Mouse (Mus musculus) midbrain, embryonic 10.5 days (tissue): ENCODE data around the gene Acyp2. TPM values are rescaled to one million over a fixed set of nuclear protein-coding genes. Genes with fewer than 3 reads are reported as not detected.
A peak's percentile ranks its signal among the peaks of the same experiment; 100 is the strongest.

Source experiments
- DNase-seq: peaks from one replicate; pipeline ENCODE4 v3.0.0-alpha.2; 2017; ENCODE audit warnings: low spot score
- H3K27ac ChIP-seq: fragments of 300-500 bp; sonication (generic); replicated peaks from 2 replicates; pipeline ENCODE4 v1.5.1; 2016; ENCODE audit warnings: mild to moderate bottlenecking
- H3K27me3 ChIP-seq: fragments of 300-500 bp; sonication (generic); 2 replicates; pipeline ENCODE4 v1.6.1; 2016; ENCODE audit warnings: low read depth, mild to moderate bottlenecking; ENCODE audit not compliant: poor library complexity, severe bottlenecking
- H3K36me3 ChIP-seq: fragments of 300-500 bp; sonication (generic); 2 replicates; pipeline ENCODE4 v1.6.1; 2016; ENCODE audit warnings: mild to moderate bottlenecking, moderate library complexity
- H3K4me1 ChIP-seq: fragments of 300-500 bp; sonication (generic); 2 replicates; pipeline ENCODE4 v1.6.1; 2016
- H3K4me3 ChIP-seq: fragments of 300-500 bp; sonication (generic); 2 replicates; pipeline ENCODE4 v1.5.1; 2016; ENCODE audit warnings: mild to moderate bottlenecking, moderate library complexity
- H3K9me3 ChIP-seq: fragments of 300-500 bp; sonication (generic); replicated peaks from 2 replicates; pipeline ENCODE4 v1.6.1; 2016; ENCODE audit warnings: mild to moderate bottlenecking
- WGBS: fragments of 180-500 bp; shearing (Covaris S2); methylation state at CpG from one replicate; pipeline ENCODE4 v1.1.7; 2016; 5-methylcytosine and 5-hydroxymethylcytosine counted together
- polyA plus RNA-seq: library from polyadenylated mRNA; unstranded; fragments of >200 nt; fragmentation: Nextera tagmentation; extraction: Ambion mirVana; gene quantifications from 2 replicates; pipeline ENCODE4 v1.2.1, GENCODE M21; 2016

Gene Acyp2
- polyA plus RNA-seq, 1 experiment from 2014 or later: 10.2 TPM

GRCm38 (mm10) chr11:30618235-30618634, 31.2 kb downstream of the Acyp2 start:
- Histone ChIP-seq H3K27me3 (no peaks in the 10 kb centered on the region), H3K36me3 (no peaks in the 10 kb centered on the region), H3K4me1 (peaks cover 5% of the 10 kb centered on the region; the same call in 1 of the 2 replicates), H3K27ac (no peak overlapping the region), H3K9me3 (no peaks in the 10 kb centered on the region), H3K4me3 (no peak overlapping the region)
- DNase-seq: no peak
- 60% methylated on average over 4 of the region's 4 CpGs for WGBS

GRCm38 (mm10) chr11:30617571-30618097, 31.8 kb downstream of the Acyp2 start:
- peak; percentile 13 for DNase-seq
- no peak overlapping the region for H3K27ac ChIP-seq
- no peaks in the 10 kb centered on the region for H3K27me3 ChIP-seq
- peaks cover 5% of the 10 kb centered on the region; the same call in 1 of the 2 replicates for H3K4me1 ChIP-seq
- H3K4me3 ChIP-seq: no peak overlapping the region
- no peaks in the 10 kb centered on the region for H3K36me3 ChIP-seq
- 42% methylated on average over 2 of the region's 2 CpGs for WGBS
- H3K9me3 ChIP-seq: no peaks in the 10 kb centered on the region

GRCm38 (mm10) chr11:30615977-30616376, 33.4 kb downstream of the Acyp2 start:
- Histone ChIP-seq H3K27me3 (no peaks in the 10 kb centered on the region), H3K4me3 (no peak overlapping the region), H3K27ac (no peak overlapping the region), H3K4me1 (peaks cover 5% of the 10 kb centered on the region; the same call in 1 of the 2 replicates), H3K9me3 (no peaks in the 10 kb centered on the region), H3K36me3 (no peaks in the 10 kb centered on the region)
- 86% methylated on average over 1 of the region's 1 CpGs for WGBS
- DNase-seq: no peak

GRCm38 (mm10) chr11:30613916-30614546, 35.4 kb downstream of the Acyp2 start:
- DNase-seq: no peak
- Histone ChIP-seq H3K4me3 (no peak overlapping the region), H3K27ac (no peak overlapping the region), H3K36me3 (no peaks in the 10 kb centered on the region), H3K9me3 (no peaks in the 10 kb centered on the region), H3K27me3 (no peaks in the 10 kb centered on the region), H3K4me1 (peaks cover 5% of the 10 kb centered on the region; the same call in 1 of the 2 replicates)
- WGBS: 79% methylated on average over 1 of the region's 1 CpGs

GRCm38 (mm10) chr11:30612699-30613098, 36.7 kb downstream of the Acyp2 start:
- Histone ChIP-seq H3K4me1 (peaks cover 4% of the 10 kb centered on the region; the same call in 1 of the 2 replicates), H3K27ac (no peak overlapping the region)

GRCm38 (mm10) chr11:30609247-30609646, 40.1 kb downstream of the Acyp2 start:
- no peak overlapping the region for H3K27ac ChIP-seq
- no peak overlapping the region for H3K4me3 ChIP-seq
- no peaks in the 10 kb centered on the region for H3K36me3 ChIP-seq
- H3K27me3 ChIP-seq: no peaks in the 10 kb centered on the region
- H3K4me1 ChIP-seq: no peaks in the 10 kb centered on the region
- H3K9me3 ChIP-seq: no peaks in the 10 kb centered on the region
- 95% methylated on average over 1 of the region's 1 CpGs for WGBS
- DNase-seq: no peak

More at GRCm38 (mm10) chr11:30612699-30613098, 36.7 kb downstream of the Acyp2 start:
- Histone ChIP-seq H3K27me3 (no peaks in the 10 kb centered on the region), H3K9me3 (no peaks in the 10 kb centered on the region), H3K4me3 (no peak overlapping the region), H3K36me3 (no peaks in the 10 kb centered on the region)
- DNase-seq: no peak

GRCm38 (mm10) chr11:30607587-30608518, 41.5 kb downstream of the Acyp2 start:
- no peak for DNase-seq
- H3K27me3 ChIP-seq: no peaks in the 10 kb centered on the region
- H3K36me3 ChIP-seq: no peaks in the 10 kb centered on the region
- H3K9me3 ChIP-seq: no peaks in the 10 kb centered on the region
- H3K27ac ChIP-seq: no peak overlapping the region
- no peaks in the 10 kb centered on the region for H3K4me1 ChIP-seq
- WGBS: 82% methylated on average over 3 of the region's 3 CpGs
- H3K4me3 ChIP-seq: no peak overlapping the region

- no peaks in the 10 kb centered on the region for H3K4me1 ChIP-seq
- no peak for DNase-seq
- no peaks in the 10 kb centered on the region for H3K36me3 ChIP-seq
- WGBS: 77% methylated on average over 3 of the region's 3 CpGs
- H3K27ac ChIP-seq: no peak overlapping the region
- H3K4me3 ChIP-seq: no peak overlapping the region
- no peaks in the 10 kb centered on the region for H3K27me3 ChIP-seq
- H3K9me3 ChIP-seq: no peaks in the 10 kb centered on the region
These were observed 52.1 kb downstream of the Acyp2 start for GRCm38 (mm10) chr11:30597259-30597658.

GRCm38 (mm10) chr11:30580008-30580407, 69.4 kb downstream of the Acyp2 start:
- 80% methylated on average over 2 of the region's 2 CpGs for WGBS
- no peak for DNase-seq

GRCm38 (mm10) chr11:30578931-30579330, 70.5 kb downstream of the Acyp2 start:
- Histone ChIP-seq H3K9me3 (peaks cover 8% of the 10 kb centered on the region), H3K27me3 (no peaks in the 10 kb centered on the region), H3K27ac (no peak overlapping the region), H3K4me1 (no peaks in the 10 kb centered on the region), H3K36me3 (no peaks in the 10 kb centered on the region), H3K4me3 (no peak overlapping the region)
- no peak for DNase-seq
- 84% methylated on average over 2 of the region's 2 CpGs for WGBS

More at GRCm38 (mm10) chr11:30580008-30580407, 69.4 kb downstream of the Acyp2 start:
- Histone ChIP-seq H3K4me1 (no peaks in the 10 kb centered on the region), H3K9me3 (peaks cover 8% of the 10 kb centered on the region), H3K36me3 (no peaks in the 10 kb centered on the region), H3K4me3 (no peak overlapping the region), H3K27ac (no peak overlapping the region), H3K27me3 (no peaks in the 10 kb centered on the region)

- 93% methylated on average over 15 of the region's 15 CpGs for WGBS
- H3K27me3 ChIP-seq: no peaks in the 10 kb centered on the region
- no peak overlapping the region for H3K27ac ChIP-seq
- H3K36me3 ChIP-seq: no peaks in the 10 kb centered on the region
- no peaks in the 10 kb centered on the region for H3K4me1 ChIP-seq
- H3K4me3 ChIP-seq: no peak overlapping the region
- DNase-seq: no peak
- H3K9me3 ChIP-seq: no peaks in the 10 kb centered on the region
These were observed 76.5 kb downstream of the Acyp2 start for GRCm38 (mm10) chr11:30572790-30573395.

GRCm38 (mm10) chr11:30570568-30570967, 78.8 kb downstream of the Acyp2 start:
- Histone ChIP-seq H3K27me3 (no peaks in the 10 kb centered on the region), H3K4me3 (no peak overlapping the region), H3K27ac (no peak overlapping the region), H3K36me3 (no peaks in the 10 kb centered on the region), H3K9me3 (no peaks in the 10 kb centered on the region), H3K4me1 (no peaks in the 10 kb centered on the region)
- DNase-seq: no peak
- WGBS: 92% methylated on average over 3 of the region's 3 CpGs
